Mouse (Mus musculus): ENCODE data around the gene Xrcc6.

DNA sequence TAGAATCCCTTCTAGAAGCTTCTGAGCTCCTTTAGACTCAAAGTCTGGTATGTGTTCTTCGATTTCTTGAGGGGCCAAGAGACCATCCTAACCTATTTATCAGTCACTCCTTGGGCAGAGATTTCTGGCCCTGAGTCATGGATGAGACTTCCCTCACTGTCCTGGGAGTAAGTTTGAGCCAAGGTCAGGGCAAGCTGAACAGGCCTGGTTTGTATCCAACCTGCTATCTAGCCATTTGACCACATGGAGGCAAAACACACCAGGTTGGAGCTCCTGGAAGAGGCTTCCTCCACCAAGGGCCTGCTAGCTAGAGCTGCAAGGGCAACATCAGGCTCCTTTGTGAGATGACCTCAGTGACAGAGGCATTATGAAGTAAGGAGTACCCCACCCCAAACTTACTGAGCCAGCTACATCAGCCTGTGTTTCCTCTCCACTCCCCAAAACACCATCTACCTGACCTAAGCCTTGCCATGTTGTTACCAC is 71.1 kb downstream of the Xrcc6 start, which contains the start of gene 4930407I10Rik:
- no peak for TF ChIP-seq POLR2A (IDR thresholded peaks at IDR 0.05; ENCODE audit: borderline replicate concordance, extremely low read depth, low read depth, low read length)
- no peak for TF ChIP-seq CTCF (IDR thresholded peaks at IDR 0.05; ENCODE audit: insufficient read depth, low read length)
